Mouse (Mus musculus) cerebellum, adult 18-20 months (tissue): ENCODE measurements around the gene Ankrd33.

Experiments
- DNase-seq, 2 experiments: peaks; one replicate each; pipeline ENCODE4 v3.0.0; 2021

Gene Ankrd33

GRCm38 (mm10) chr15:101126876-101127544, 11.5 kb downstream of the Ankrd33 start:
- DNase-seq: no peak

GRCm38 (mm10) chr15:101128181-101129089, 12.9 kb downstream of the Ankrd33 start, which contains the start of gene Acvrl1:
Acvrl1 (plus strand) TSS chr15:101128522.
- DNase-seq: no peak

- no peak for DNase-seq
These were observed 13.9 kb downstream of the Ankrd33 start for GRCm38 (mm10) chr15:101129412-101129811.

GRCm38 (mm10) chr15:101131498-101131897, 15.9 kb downstream of the Ankrd33 start:
- no peak for DNase-seq

GRCm38 (mm10) chr15:101132041-101132440, 16.5 kb downstream of the Ankrd33 start:
- no peak for DNase-seq

GRCm38 (mm10) chr15:101132761-101133160, 17.2 kb downstream of the Ankrd33 start:
- DNase-seq: no peak

- DNase-seq: no peak
These were observed 18.6 kb downstream of the Ankrd33 start for GRCm38 (mm10) chr15:101133993-101134704.

- no peak for DNase-seq
These were observed 19.9 kb downstream of the Ankrd33 start for GRCm38 (mm10) chr15:101135405-101135804.

- DNase-seq: no peak
These were observed 21.9 kb downstream of the Ankrd33 start for GRCm38 (mm10) chr15:101137455-101137854.

GRCm38 (mm10) chr15:101138675-101139074, 23.1 kb downstream of the Ankrd33 start:
- no peak for DNase-seq

- DNase-seq: no peak
These were observed 24.3 kb downstream of the Ankrd33 start for GRCm38 (mm10) chr15:101139885-101140284.

GRCm38 (mm10) chr15:101140587-101140986, 25.0 kb downstream of the Ankrd33 start:
- no peak for DNase-seq

- DNase-seq: no peak
These were observed 25.5 kb downstream of the Ankrd33 start for GRCm38 (mm10) chr15:101141061-101141541.

GRCm38 (mm10) chr15:101142672-101143071, 27.1 kb downstream of the Ankrd33 start:
- no peak for DNase-seq

- DNase-seq: no peak
These were observed 27.9 kb downstream of the Ankrd33 start for GRCm38 (mm10) chr15:101143494-101143893.

GRCm38 (mm10) chr15:101144176-101144575, 28.6 kb downstream of the Ankrd33 start:
- DNase-seq: no peak

GRCm38 (mm10) chr15:101144779-101145178, 29.2 kb downstream of the Ankrd33 start:
- DNase-seq: no peak

- peak; percentile 91 to 95 for DNase-seq
These were observed 30.0 kb downstream of the Ankrd33 start for GRCm38 (mm10) chr15:101145424-101146099.

- DNase-seq: no peak
These were observed 30.8 kb downstream of the Ankrd33 start for GRCm38 (mm10) chr15:101146100-101146965.

GRCm38 (mm10) chr15:101147115-101147909, 31.8 kb downstream of the Ankrd33 start:
- no peak for DNase-seq

- DNase-seq: no peak
These were observed 32.3 kb downstream of the Ankrd33 start for GRCm38 (mm10) chr15:101147910-101148273.
